Mouse (Mus musculus): ENCODE results near the gene St8sia4. TPM values are rescaled to one million over a fixed set of nuclear protein-coding genes. Genes with fewer than 3 reads are reported as not detected.

The St8sia4 gene
- polyA plus RNA-seq, 1 experiment from 2014 or later: 1.4 TPM

GRCm38 (mm10) chr1:95655564-95655963, 11.8 kb downstream of the St8sia4 start:
- ATAC-seq (ENCODE audit: low read depth) (no peak), DNase-seq (no peak)
- H3K27me3 ChIP-seq: no peaks in the 10 kb centered on the region
- H3K27ac ChIP-seq: no peak overlapping the region
- H3K9ac ChIP-seq: no peak overlapping the region
- H3K4me2 ChIP-seq: no peak overlapping the region
- H3K36me3 ChIP-seq: no peaks in the 10 kb centered on the region
- H3K4me1 ChIP-seq (replicated peaks): no peaks in the 10 kb centered on the region
- H3K9me3 ChIP-seq (replicated peaks): no peaks in the 10 kb centered on the region
- 41% methylated on average over 9 of the region's 9 CpGs for WGBS (ENCODE audit: insufficient replicate concordance)
- no peak overlapping the region for H3K4me3 ChIP-seq (replicated peaks)

GRCm38 (mm10) chr1:95653445-95653844, 13.9 kb downstream of the St8sia4 start:
- DNase-seq (no peak), ATAC-seq (ENCODE audit: low read depth) (no peak)
- 72% methylated on average over 8 of the region's 8 CpGs for WGBS (ENCODE audit: insufficient replicate concordance)
- Histone ChIP-seq H3K4me1 (replicated peaks) (no peaks in the 10 kb centered on the region), H3K9ac (no peak overlapping the region), H3K36me3 (no peaks in the 10 kb centered on the region), H3K27me3 (no peaks in the 10 kb centered on the region), H3K4me3 (replicated peaks) (no peak overlapping the region), H3K9me3 (replicated peaks) (no peaks in the 10 kb centered on the region), H3K4me2 (no peak overlapping the region), H3K27ac (no peak overlapping the region)

- Histone ChIP-seq H3K4me1 (replicated peaks) (no peaks in the 10 kb centered on the region), H3K4me2 (no peak overlapping the region), H3K27me3 (no peaks in the 10 kb centered on the region), H3K9me3 (replicated peaks) (no peaks in the 10 kb centered on the region), H3K9ac (no peak overlapping the region), H3K36me3 (no peaks in the 10 kb centered on the region), H3K4me3 (replicated peaks) (no peak overlapping the region), H3K27ac (no peak overlapping the region)
- WGBS (ENCODE audit: insufficient replicate concordance): 42% methylated on average over 2 of the region's 2 CpGs
- ATAC-seq (ENCODE audit: low read depth) (no peak), DNase-seq (no peak)
Observed at GRCm38 (mm10) chr1:95644292-95644691, 23.1 kb downstream of the St8sia4 start.

GRCm38 (mm10) chr1:95639001-95639400, 28.4 kb downstream of the St8sia4 start:
- Histone ChIP-seq H3K27ac (no peak overlapping the region), H3K4me3 (replicated peaks) (no peak overlapping the region), H3K9ac (no peak overlapping the region), H3K36me3 (no peaks in the 10 kb centered on the region), H3K4me2 (no peak overlapping the region), H3K9me3 (replicated peaks) (no peaks in the 10 kb centered on the region), H3K27me3 (no peaks in the 10 kb centered on the region), H3K4me1 (replicated peaks) (no peaks in the 10 kb centered on the region)
- no peak for DNase-seq
- ATAC-seq (ENCODE audit: low read depth): no peak
- WGBS (ENCODE audit: insufficient replicate concordance): 86% methylated on average over 3 of the region's 3 CpGs

GRCm38 (mm10) chr1:95624376-95624775, 43.0 kb downstream of the St8sia4 start:
- Histone ChIP-seq H3K27ac (no peak overlapping the region), H3K27me3 (no peaks in the 10 kb centered on the region), H3K9ac (no peak overlapping the region), H3K4me2 (no peak overlapping the region), H3K36me3 (no peaks in the 10 kb centered on the region), H3K9me3 (replicated peaks) (no peaks in the 10 kb centered on the region), H3K4me3 (replicated peaks) (no peak overlapping the region), H3K4me1 (replicated peaks) (no peaks in the 10 kb centered on the region)
- DNase-seq (no peak), ATAC-seq (ENCODE audit: low read depth) (no peak)
- 36% methylated on average over 5 of the region's 5 CpGs for WGBS (ENCODE audit: insufficient replicate concordance)

- H3K27me3 ChIP-seq: no peaks in the 10 kb centered on the region
- H3K4me3 ChIP-seq (replicated peaks): no peak overlapping the region
- H3K9me3 ChIP-seq (replicated peaks): no peaks in the 10 kb centered on the region
- no peak for ATAC-seq (ENCODE audit: low read depth)
- H3K4me2 ChIP-seq: no peak overlapping the region
- H3K27ac ChIP-seq: no peak overlapping the region
- no peak for DNase-seq
- H3K4me1 ChIP-seq (replicated peaks): no peaks in the 10 kb centered on the region
- 69% methylated on average over 3 of the region's 3 CpGs for WGBS (ENCODE audit: insufficient replicate concordance)
- no peaks in the 10 kb centered on the region for H3K36me3 ChIP-seq
- H3K9ac ChIP-seq: no peak overlapping the region
Observed at GRCm38 (mm10) chr1:95618647-95619046, 48.7 kb downstream of the St8sia4 start.

- WGBS (ENCODE audit: insufficient replicate concordance): 34% methylated on average over 3 of the region's 3 CpGs
- Histone ChIP-seq H3K9ac (no peak overlapping the region), H3K4me2 (no peak overlapping the region), H3K27me3 (no peaks in the 10 kb centered on the region), H3K27ac (no peak overlapping the region), H3K4me1 (replicated peaks) (no peaks in the 10 kb centered on the region), H3K36me3 (no peaks in the 10 kb centered on the region), H3K9me3 (replicated peaks) (no peaks in the 10 kb centered on the region), H3K4me3 (replicated peaks) (no peak overlapping the region)
- no peak for DNase-seq
- no peak for ATAC-seq (ENCODE audit: low read depth)
Observed at GRCm38 (mm10) chr1:95618125-95618524, 49.2 kb downstream of the St8sia4 start.

GRCm38 (mm10) chr1:95610017-95610416, 57.4 kb downstream of the St8sia4 start:
- WGBS (ENCODE audit: insufficient replicate concordance): 65% methylated on average over 2 of the region's 2 CpGs
- Histone ChIP-seq H3K9ac (no peak overlapping the region), H3K36me3 (no peaks in the 10 kb centered on the region), H3K9me3 (replicated peaks) (no peaks in the 10 kb centered on the region), H3K4me1 (replicated peaks) (no peaks in the 10 kb centered on the region), H3K4me2 (no peak overlapping the region), H3K27ac (no peak overlapping the region), H3K4me3 (replicated peaks) (no peak overlapping the region), H3K27me3 (no peaks in the 10 kb centered on the region)
- ATAC-seq (ENCODE audit: low read depth): no peak
- no peak for DNase-seq

- Histone ChIP-seq H3K9ac (no peak overlapping the region), H3K36me3 (no peaks in the 10 kb centered on the region), H3K4me3 (replicated peaks) (no peak overlapping the region), H3K27ac (no peak overlapping the region), H3K27me3 (no peaks in the 10 kb centered on the region), H3K4me1 (replicated peaks) (no peaks in the 10 kb centered on the region), H3K4me2 (no peak overlapping the region), H3K9me3 (replicated peaks) (no peaks in the 10 kb centered on the region)
- WGBS (ENCODE audit: insufficient replicate concordance): 66% methylated on average over 5 of the region's 5 CpGs
- no peak for DNase-seq
- no peak for ATAC-seq (ENCODE audit: low read depth)
Observed at GRCm38 (mm10) chr1:95609045-95609444, 58.3 kb downstream of the St8sia4 start.

- DNase-seq: no peak
- no peak overlapping the region for H3K4me3 ChIP-seq (replicated peaks)
Observed at GRCm38 (mm10) chr1:95605458-95605857, 61.9 kb downstream of the St8sia4 start.

GRCm38 (mm10) chr1:95598108-95598507, 69.3 kb downstream of the St8sia4 start:
- Histone ChIP-seq H3K9ac (no peak overlapping the region), H3K36me3 (no peaks in the 10 kb centered on the region), H3K27ac (no peak overlapping the region), H3K4me3 (replicated peaks) (no peak overlapping the region), H3K9me3 (replicated peaks) (no peaks in the 10 kb centered on the region), H3K4me2 (no peak overlapping the region), H3K4me1 (replicated peaks) (no peaks in the 10 kb centered on the region), H3K27me3 (no peaks in the 10 kb centered on the region)
- ATAC-seq (ENCODE audit: low read depth) (no peak), DNase-seq (no peak)
- WGBS (ENCODE audit: insufficient replicate concordance): 67% methylated on average over 1 of the region's 1 CpGs

More at GRCm38 (mm10) chr1:95605458-95605857, 61.9 kb downstream of the St8sia4 start:
- H3K9ac ChIP-seq: no peak overlapping the region
- H3K4me1 ChIP-seq (replicated peaks): no peaks in the 10 kb centered on the region
- H3K4me2 ChIP-seq: no peak overlapping the region
- no peak for ATAC-seq (ENCODE audit: low read depth)
- no peaks in the 10 kb centered on the region for H3K9me3 ChIP-seq (replicated peaks)
- WGBS (ENCODE audit: insufficient replicate concordance): 42% methylated on average over 2 of the region's 2 CpGs
- no peak overlapping the region for H3K27ac ChIP-seq
- no peaks in the 10 kb centered on the region for H3K27me3 ChIP-seq
- H3K36me3 ChIP-seq: no peaks in the 10 kb centered on the region

GRCm38 (mm10) chr1:95596825-95597224, 70.5 kb downstream of the St8sia4 start:
- Histone ChIP-seq H3K4me1 (replicated peaks) (no peaks in the 10 kb centered on the region), H3K27ac (no peak overlapping the region), H3K9ac (no peak overlapping the region), H3K4me2 (no peak overlapping the region), H3K27me3 (no peaks in the 10 kb centered on the region), H3K4me3 (replicated peaks) (no peak overlapping the region), H3K36me3 (no peaks in the 10 kb centered on the region), H3K9me3 (replicated peaks) (no peaks in the 10 kb centered on the region)
- WGBS (ENCODE audit: insufficient replicate concordance): 38% methylated on average over 1 of the region's 1 CpGs
- DNase-seq (no peak), ATAC-seq (ENCODE audit: low read depth) (no peak)
